Mouse (Mus musculus) bone marrow, adult 2 months (tissue): ENCODE data around the gene Adcy9. TPM values are rescaled to one million over a fixed set of nuclear protein-coding genes. Genes with fewer than 3 reads are reported as not detected.

Experiments
- H3K27ac ChIP-seq: fragments of 200-500 bp; 2 replicates; pipeline ENCODE4 v1.5.1; 2012; ENCODE audit warnings: low read depth, mild to moderate bottlenecking, control low read depth, inconsistent platforms, low read length; ENCODE audit not compliant: control insufficient read depth, poor library complexity, insufficient read depth
- H3K4me1 ChIP-seq: fragments of 200-500 bp; 2 replicates; pipeline ENCODE4 v1.6.1; 2011; ENCODE audit warnings: low read length; ENCODE audit not compliant: control insufficient read depth, insufficient read depth
- H3K4me3 ChIP-seq: fragments of 200-500 bp; replicated peaks from 2 replicates; pipeline ENCODE3; 2011; ENCODE audit warnings: mild to moderate bottlenecking, low read depth, low read length, control low read depth; ENCODE audit not compliant: control insufficient read depth
- CTCF ChIP-seq: fragments of 200-500 bp; IDR thresholded peaks from 2 replicates; pipeline ENCODE4 v1.5.1; 2011; ENCODE audit warnings: low read length, control low read depth; ENCODE audit not compliant: control insufficient read depth, insufficient read depth
- POLR2A ChIP-seq: fragments of 200-500 bp; IDR thresholded peaks from 2 replicates; pipeline ENCODE4 v1.6.1; 2011; ENCODE audit warnings: low read depth, mild to moderate bottlenecking, control low read depth, low read length, borderline replicate concordance; ENCODE audit not compliant: control insufficient read depth
- WGBS: fragments of 180-500 bp; shearing (Covaris S2); methylation state at CpG from one replicate; pipeline ENCODE4 v1.1.7; 2018; 5-methylcytosine and 5-hydroxymethylcytosine counted together
- polyA plus RNA-seq: library from polyadenylated mRNA; stranded (reverse); fragments of >200 nt; gene quantifications from 2 replicates; pipeline ENCODE4 v1.2.4, GENCODE M21; 2011; ENCODE audit warnings: low replicate concordance; ENCODE audit not compliant: missing spikeins, insufficient read depth, insufficient read length

Adcy9 gene
- polyA plus RNA-seq, 1 experiment, result 5.2 TPM

DNA sequence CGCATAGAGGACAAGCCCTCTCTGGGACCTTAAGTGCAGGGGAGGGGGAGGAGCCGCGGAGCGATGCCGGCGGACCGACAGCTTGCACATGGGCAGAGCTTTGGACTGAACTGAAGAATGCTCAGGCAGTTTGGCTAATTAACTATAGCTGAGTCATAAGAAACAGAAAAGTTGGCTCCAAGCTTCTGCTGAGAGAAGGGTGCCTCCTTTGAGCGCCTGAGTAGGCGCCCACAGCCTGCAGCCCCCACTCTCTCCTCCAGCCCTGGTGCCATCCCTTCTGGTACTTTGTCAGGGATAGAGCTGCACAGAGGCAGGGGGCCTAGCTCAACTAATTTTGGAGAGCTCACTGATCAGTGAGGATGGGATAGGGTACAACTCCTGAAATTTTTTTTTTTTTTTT is 27.9 kb upstream of the Adcy9 start:
- WGBS, result 34% methylated on average over 9 of the region's 9 CpGs
- Histone ChIP-seq H3K4me1 (no peaks in the 10 kb centered on the region; the same call in 1 of the 2 replicates), H3K4me3 (no peak overlapping the region), H3K27ac (no peak overlapping the region)
- TF ChIP-seq CTCF (no peak), POLR2A (no peak)

- WGBS, result 33% methylated on average over 4 of the region's 4 CpGs
- TF ChIP-seq CTCF, result no peak
- TF ChIP-seq POLR2A, result no peak
Observed at GRCm38 (mm10) chr16:4446395-4446794, 26.1 kb upstream of the Adcy9 start.

GRCm38 (mm10) chr16:4444378-4444777 is 24.1 kb upstream of the Adcy9 start:
- no peaks in the 10 kb centered on the region for H3K4me1 ChIP-seq
- H3K27ac ChIP-seq, result no peak overlapping the region
- H3K4me3 ChIP-seq, result no peak overlapping the region
- TF ChIP-seq CTCF, result no peak
- TF ChIP-seq POLR2A, result no peak
- 78% methylated on average over 1 of the region's 1 CpGs for WGBS

More at GRCm38 (mm10) chr16:4446395-4446794, 26.1 kb upstream of the Adcy9 start:
- no peak overlapping the region for H3K27ac ChIP-seq
- no peaks in the 10 kb centered on the region; the same call in 1 of the 2 replicates for H3K4me1 ChIP-seq
- H3K4me3 ChIP-seq, result no peak overlapping the region

- no peaks in the 10 kb centered on the region for H3K4me1 ChIP-seq
- TF ChIP-seq CTCF, result no peak
- no peak for TF ChIP-seq POLR2A
- WGBS, result 71% methylated on average over 10 of the region's 10 CpGs
- no peak overlapping the region for H3K4me3 ChIP-seq
- H3K27ac ChIP-seq, result no peak overlapping the region
Observed at GRCm38 (mm10) chr16:4439302-4440066, 19.2 kb upstream of the Adcy9 start.

GRCm38 (mm10) chr16:4436738-4437137 is 16.4 kb upstream of the Adcy9 start:
- WGBS, result 3% methylated on average over 4 of the region's 4 CpGs
- TF ChIP-seq POLR2A, result no peak
- TF ChIP-seq CTCF, result no peak
- Histone ChIP-seq H3K27ac (no peak overlapping the region), H3K4me1 (no peaks in the 10 kb centered on the region), H3K4me3 (no peak overlapping the region)

- 99% methylated on average over 2 of the region's 2 CpGs for WGBS
- no peak overlapping the region for H3K4me3 ChIP-seq
- H3K27ac ChIP-seq, result no peak overlapping the region
- TF ChIP-seq POLR2A, result no peak
- TF ChIP-seq CTCF, result no peak
- no peaks in the 10 kb centered on the region for H3K4me1 ChIP-seq
Observed at GRCm38 (mm10) chr16:4435371-4435770, 15.1 kb upstream of the Adcy9 start.

GRCm38 (mm10) chr16:4431841-4432240 is 11.5 kb upstream of the Adcy9 start:
- WGBS, result 65% methylated on average over 4 of the region's 4 CpGs
- TF ChIP-seq CTCF, result no peak
- no peak for TF ChIP-seq POLR2A
- no peaks in the 10 kb centered on the region for H3K4me1 ChIP-seq
- no peak overlapping the region for H3K27ac ChIP-seq
- H3K4me3 ChIP-seq, result no peak overlapping the region

GRCm38 (mm10) chr16:4431013-4431412 is 10.7 kb upstream of the Adcy9 start:
- no peaks in the 10 kb centered on the region; the same call in 1 of the 2 replicates for H3K4me1 ChIP-seq
- 68% methylated on average over 3 of the region's 3 CpGs for WGBS
- H3K27ac ChIP-seq, result no peak overlapping the region
- TF ChIP-seq CTCF, result no peak
- no peak for TF ChIP-seq POLR2A
- H3K4me3 ChIP-seq, result no peak overlapping the region
